Mouse (Mus musculus) myocyte (in vitro differentiated cells): Measurements from ENCODE around the gene Tspan13. TPM values are rescaled to one million over a fixed set of nuclear protein-coding genes. Genes with fewer than 3 reads are reported as not detected.
A peak's percentile ranks its signal among the peaks of the same experiment; 100 is the strongest.

Source experiments
- H3K27me3 ChIP-seq: one replicate; pipeline ENCODE4 v1.6.1; 2011; ENCODE audit not compliant: control insufficient read depth, insufficient read depth, insufficient read length
- H3K36me3 ChIP-seq: one replicate; pipeline ENCODE4 v1.6.1; 2011; ENCODE audit not compliant: control insufficient read depth, insufficient read depth
- H3K4me2 ChIP-seq: one replicate; pipeline ENCODE4 v1.6.1; 2011; ENCODE audit warnings: low read depth, control low read depth
- H3K4me3 ChIP-seq: one replicate; pipeline ENCODE4 v1.5.1; 2011; ENCODE audit warnings: mild to moderate bottlenecking, control low read depth, moderate library complexity
- H3K79me2 ChIP-seq: one replicate; pipeline ENCODE4 v1.6.1; 2011; ENCODE audit not compliant: control insufficient read depth, insufficient read depth
- H3ac ChIP-seq: one replicate; pipeline ENCODE4 v1.6.1; 2011; ENCODE audit not compliant: control insufficient read depth, insufficient read length
- CEBPB ChIP-seq: IDR thresholded peaks from 2 replicates; pipeline ENCODE4 v1.6.1; 2011; ENCODE audit warnings: mild to moderate bottlenecking, moderate library complexity; ENCODE audit not compliant: poor library complexity, insufficient read depth, severe bottlenecking
- E2F4 ChIP-seq: IDR thresholded peaks from one replicate; pipeline ENCODE4 v1.6.1; 2011; ENCODE audit warnings: mild to moderate bottlenecking, control low read depth, moderate library complexity; ENCODE audit not compliant: insufficient read depth
- MAX ChIP-seq: IDR thresholded peaks from one replicate; pipeline ENCODE4 v1.6.1; 2011; ENCODE audit warnings: low read depth, mild to moderate bottlenecking, control low read depth
- MYOD1 ChIP-seq, 3 experiments: IDR thresholded peaks; one replicate each; pipeline ENCODE4 v1.6.1; 2011; ENCODE audit warnings: control low read depth in 2 of 3, low read depth in 2 of 3, mild to moderate bottlenecking in 2 of 3, moderate library complexity in 1 of 3; ENCODE audit not compliant: insufficient read length in 2 of 3, control insufficient read depth in 1 of 3
- MYOG ChIP-seq, 3 experiments: IDR thresholded peaks; one replicate each; pipeline ENCODE4 v1.6.1; 2011; ENCODE audit warnings: control low read depth in 2 of 3, low read depth in 2 of 3, mild to moderate bottlenecking in 2 of 3; ENCODE audit not compliant: insufficient read length in 2 of 3, control insufficient read depth in 1 of 3, insufficient read depth in 1 of 3
- POLR2A ChIP-seq: IDR thresholded peaks from one replicate; pipeline ENCODE4 v1.6.1; 2011; ENCODE audit warnings: low read depth, mild to moderate bottlenecking, control low read depth, moderate library complexity; ENCODE audit not compliant: insufficient read length
- POLR2AphosphoS2 ChIP-seq: IDR thresholded peaks from one replicate; pipeline ENCODE4 v1.6.1; 2011; ENCODE audit warnings: low read depth, control low read depth; ENCODE audit not compliant: insufficient read length
- REST ChIP-seq: IDR thresholded peaks from one replicate; pipeline ENCODE4 v1.6.1; 2011; ENCODE audit warnings: mild to moderate bottlenecking, control low read depth, moderate library complexity; ENCODE audit not compliant: insufficient read depth, insufficient read length
- SRF ChIP-seq: IDR thresholded peaks from one replicate; pipeline ENCODE4 v1.6.1; 2011; ENCODE audit warnings: low read depth; ENCODE audit not compliant: control insufficient read depth, insufficient read length
- TCF12 ChIP-seq: IDR thresholded peaks from one replicate; pipeline ENCODE4 v1.6.1; 2011; ENCODE audit warnings: mild to moderate bottlenecking, control low read depth; ENCODE audit not compliant: poor library complexity, insufficient read depth, severe bottlenecking
- TCF3 ChIP-seq: IDR thresholded peaks from one replicate; pipeline ENCODE4 v1.6.1; 2011; ENCODE audit warnings: low read depth, control low read depth; ENCODE audit not compliant: insufficient read length
- USF1 ChIP-seq: IDR thresholded peaks from one replicate; pipeline ENCODE4 v1.6.1; 2011; ENCODE audit warnings: low read depth, mild to moderate bottlenecking, control low read depth, moderate library complexity
- polyA plus RNA-seq: library from polyadenylated mRNA; unstranded; fragments of >200 nt; fragmentation: generic; extraction: Trizol; gene quantifications from one replicate; pipeline ENCODE4 v1.2.1, GENCODE M21; 2012; ENCODE audit warnings: missing spikeins

Tspan13 gene
- polyA plus RNA-seq: 7.6 TPM

- peak within 1 kb of the TSS; percentile 16 for H3K4me3 ChIP-seq
- TF ChIP-seq CEBPB: no peak
- TF ChIP-seq E2F4: no peak
- TF ChIP-seq TCF12: no peak
- TF ChIP-seq SRF: no peak
- no peak for TF ChIP-seq POLR2A
- no peak for TF ChIP-seq POLR2AphosphoS2
- no peak for TF ChIP-seq REST
- TF ChIP-seq USF1: no peak
- H3K36me3 ChIP-seq: no peaks in the 10 kb centered on the region
- H3K79me2 ChIP-seq: no peaks in the 10 kb centered on the region
- peak within 1 kb of the TSS; percentile 78 for H3K4me2 ChIP-seq
- H3ac ChIP-seq: no peak within 1 kb of the TSS
- peaks cover 7% of the 10 kb centered on the region for H3K27me3 ChIP-seq
These were observed at the start of gene Tspan13 for GRCm38 (mm10) chr12:36042348-36042778. Gene Tspan13 (minus strand): TSS chr12:36042500.

GRCm38 (mm10) chr12:36091964-36092363, 49.7 kb upstream of the Tspan13 start:
- H3K79me2 ChIP-seq: no peaks in the 10 kb centered on the region
- no peak overlapping the region for H3K4me2 ChIP-seq
- H3K36me3 ChIP-seq: peaks cover 34% of the 10 kb centered on the region
- no peaks in the 10 kb centered on the region for H3K27me3 ChIP-seq
- H3K4me3 ChIP-seq: no peak overlapping the region
- no peak overlapping the region for H3ac ChIP-seq
- TF ChIP-seq POLR2A: no peak
- no peak for TF ChIP-seq REST
- TF ChIP-seq MAX: no peak

GRCm38 (mm10) chr12:36089221-36089620, 46.9 kb upstream of the Tspan13 start:
- no peak overlapping the region for H3K4me2 ChIP-seq
- H3K79me2 ChIP-seq: no peaks in the 10 kb centered on the region
- TF ChIP-seq POLR2AphosphoS2 (no peak), E2F4 (no peak), MYOG (IDR thresholded peaks at IDR 0.05; ENCODE audit: control insufficient read depth in 1 of 3, insufficient read depth in 1 of 3, insufficient read length in 2 of 3, low read depth in 2 of 3) (no peak), TCF3 (no peak), USF1 (no peak)
- H3K4me3 ChIP-seq: no peak overlapping the region
- no peak overlapping the region for H3ac ChIP-seq
- peaks cover 19% of the 10 kb centered on the region for H3K36me3 ChIP-seq
- no peaks in the 10 kb centered on the region for H3K27me3 ChIP-seq

- no peak overlapping the region for H3ac ChIP-seq
- H3K79me2 ChIP-seq: no peaks in the 10 kb centered on the region
- no peak overlapping the region for H3K4me3 ChIP-seq
- H3K4me2 ChIP-seq: no peak overlapping the region
- TF ChIP-seq USF1 (no peak), MYOD1 (IDR thresholded peaks at IDR 0.05; ENCODE audit: control insufficient read depth in 1 of 3, insufficient read length in 2 of 3, low read depth in 2 of 3) (no peak), MYOG (IDR thresholded peaks at IDR 0.05; ENCODE audit: control insufficient read depth in 1 of 3, insufficient read depth in 1 of 3, insufficient read length in 2 of 3, low read depth in 2 of 3) (no peak), REST (no peak), SRF (no peak), E2F4 (no peak), POLR2A (no peak), MAX (no peak), POLR2AphosphoS2 (no peak), CEBPB (no peak), TCF3 (no peak), TCF12 (no peak)
- H3K36me3 ChIP-seq: peaks cover 19% of the 10 kb centered on the region
- H3K27me3 ChIP-seq: no peaks in the 10 kb centered on the region
These were observed 46.5 kb upstream of the Tspan13 start for GRCm38 (mm10) chr12:36088804-36089203.

DNA sequence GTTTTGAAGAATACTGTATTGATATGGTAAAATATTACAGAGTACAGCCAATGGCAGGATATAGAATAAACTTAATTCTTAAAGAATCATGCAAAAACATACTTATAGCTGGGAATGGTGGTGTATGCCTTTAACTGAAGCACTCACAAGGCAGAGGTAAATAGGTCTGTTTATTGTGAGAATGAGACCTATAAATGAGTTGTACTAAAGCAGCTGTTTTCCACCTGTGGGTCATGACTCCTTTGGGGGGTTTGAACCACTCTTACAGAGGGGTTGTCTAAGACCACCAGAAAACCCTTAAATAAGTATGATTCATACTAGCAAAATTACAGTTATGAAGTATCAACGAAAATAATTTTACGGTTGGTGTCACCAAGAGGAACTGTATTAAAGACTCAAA, 43.1 kb upstream of the Tspan13 start:
- no peaks in the 10 kb centered on the region for H3K27me3 ChIP-seq
- no peaks in the 10 kb centered on the region for H3K79me2 ChIP-seq
- no peak overlapping the region for H3K4me3 ChIP-seq
- no peak overlapping the region for H3K4me2 ChIP-seq
- H3ac ChIP-seq: no peak overlapping the region
- no peaks in the 10 kb centered on the region for H3K36me3 ChIP-seq
- no peak for TF ChIP-seq POLR2AphosphoS2
- no peak for TF ChIP-seq REST
- no peak for TF ChIP-seq CEBPB
- no peak for TF ChIP-seq POLR2A
- no peak for TF ChIP-seq MYOG (IDR thresholded peaks at IDR 0.05; ENCODE audit: control insufficient read depth in 1 of 3, insufficient read depth in 1 of 3, insufficient read length in 2 of 3, low read depth in 2 of 3)
- TF ChIP-seq TCF12: no peak
- TF ChIP-seq SRF: no peak
- TF ChIP-seq E2F4: no peak
- no peak for TF ChIP-seq USF1
- no peak for TF ChIP-seq TCF3
- no peak for TF ChIP-seq MAX
- TF ChIP-seq MYOD1 (IDR thresholded peaks at IDR 0.05; ENCODE audit: control insufficient read depth in 1 of 3, insufficient read length in 2 of 3, low read depth in 2 of 3): no peak
